Mouse (Mus musculus) monocyte, adult 2 months (primary cell): ENCODE measurements around the gene Tcn2.
A peak's percentile ranks its signal among the peaks of the same experiment; 100 is the strongest.

ENCODE experiments used
- DNase-seq, 2 experiments: peaks; one replicate each; pipeline ENCODE4 v3.0.0; 2022; ENCODE audit warnings: low spot score in 2 of 2, low read depth in 1 of 2

Gene Tcn2

GRCm38 (mm10) chr11:3895458-3895857 lies 36.5 kb downstream of the Tcn2 start:
- no peak for DNase-seq

DNA sequence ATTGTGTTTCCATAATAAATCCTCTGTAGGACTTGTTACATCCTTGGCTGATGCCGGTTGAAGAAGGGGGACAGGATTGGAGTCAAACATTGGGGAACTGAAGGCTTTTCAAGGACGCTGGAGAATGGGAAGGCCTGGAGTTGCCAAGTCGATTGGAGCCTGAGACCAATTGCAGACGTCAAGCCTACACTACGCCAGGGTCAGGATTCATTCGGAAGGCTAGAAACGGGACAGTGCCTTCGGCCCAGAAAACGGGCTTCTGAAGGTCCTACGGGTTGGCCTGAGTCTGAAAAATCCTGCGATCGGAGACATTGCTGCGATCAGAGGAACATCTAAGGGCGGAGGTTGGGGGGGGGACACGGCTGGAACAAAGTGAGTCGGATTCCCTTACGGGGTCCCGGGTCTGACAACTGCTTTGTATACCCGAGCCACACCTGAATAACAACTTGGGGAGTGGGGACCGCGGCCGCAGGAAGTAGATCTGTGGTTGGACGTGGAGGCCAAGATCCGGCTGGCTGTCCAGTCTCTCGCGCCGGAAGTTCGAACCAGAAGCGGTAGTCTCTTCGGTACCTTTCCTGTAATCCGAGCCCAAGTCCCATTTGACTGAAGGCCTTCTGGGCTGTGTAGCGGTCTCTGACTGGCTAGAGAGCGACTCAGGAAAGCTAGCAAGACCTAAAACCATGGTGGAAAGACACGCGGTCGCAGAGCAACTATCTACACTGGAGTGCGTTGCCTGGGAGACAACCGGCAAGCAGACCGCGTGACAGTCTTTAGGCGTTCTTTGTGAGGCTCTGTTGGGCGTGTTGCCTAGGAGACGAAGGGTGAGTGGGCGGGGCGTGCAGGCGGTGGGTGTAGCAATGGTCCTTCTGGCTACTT lies 37.3 kb downstream of the Tcn2 start, which contains the start of the genes 4921536K21Rik and Dusp18:
Gene 4921536K21Rik (minus strand): TSS at position 693 of the 876 bp plus-strand sequence.
Gene Dusp18 (plus strand): TSS at position 835 of the 876 bp plus-strand sequence.
- peak; percentile 86 to 92 for DNase-seq

GRCm38 (mm10) chr11:3893970-3894369 lies 38.0 kb downstream of the Tcn2 start:
- DNase-seq: no peak

GRCm38 (mm10) chr11:3887331-3887730 lies 44.6 kb downstream of the Tcn2 start:
- no peak for DNase-seq

DNA sequence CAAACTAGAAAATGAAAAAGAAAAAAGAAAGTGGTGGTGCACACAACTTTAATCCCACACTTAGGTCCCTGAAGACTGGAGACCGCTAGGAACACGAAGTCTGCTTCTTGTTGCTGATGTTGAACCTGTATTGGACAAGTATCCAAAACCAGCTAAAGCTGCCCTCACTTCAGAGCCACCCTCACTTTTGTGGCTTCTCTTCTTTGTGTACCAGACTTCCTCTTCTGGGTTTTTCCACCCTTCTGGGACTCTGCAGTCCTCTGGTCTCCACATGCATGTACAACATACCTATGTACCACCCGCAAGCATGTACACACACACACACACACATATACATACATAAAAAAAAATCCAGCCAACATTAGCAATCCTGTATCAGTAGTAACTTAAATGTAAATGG lies 48.2 kb downstream of the Tcn2 start:
- no peak for DNase-seq

DNA sequence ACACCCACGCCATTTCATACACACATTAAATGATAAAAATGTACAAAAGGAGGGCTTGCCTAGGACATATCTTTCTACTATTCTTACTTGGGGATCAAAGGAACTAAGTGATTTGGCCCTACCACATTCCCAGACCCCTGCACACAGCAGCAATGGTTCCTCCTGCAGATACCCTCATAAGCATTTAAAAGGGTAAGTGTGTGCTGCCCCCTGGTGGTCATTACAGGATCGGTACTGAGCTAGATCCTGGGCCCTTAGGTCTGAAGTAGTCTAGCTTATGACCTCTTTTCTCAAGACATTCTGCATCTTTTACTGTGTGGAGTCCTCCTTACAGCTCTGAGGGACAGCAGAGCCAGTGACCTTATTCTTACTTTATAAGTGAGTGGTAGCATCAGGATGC lies 52.1 kb downstream of the Tcn2 start:
- DNase-seq: peak in 1 of 2 experiments; percentile 48

DNA sequence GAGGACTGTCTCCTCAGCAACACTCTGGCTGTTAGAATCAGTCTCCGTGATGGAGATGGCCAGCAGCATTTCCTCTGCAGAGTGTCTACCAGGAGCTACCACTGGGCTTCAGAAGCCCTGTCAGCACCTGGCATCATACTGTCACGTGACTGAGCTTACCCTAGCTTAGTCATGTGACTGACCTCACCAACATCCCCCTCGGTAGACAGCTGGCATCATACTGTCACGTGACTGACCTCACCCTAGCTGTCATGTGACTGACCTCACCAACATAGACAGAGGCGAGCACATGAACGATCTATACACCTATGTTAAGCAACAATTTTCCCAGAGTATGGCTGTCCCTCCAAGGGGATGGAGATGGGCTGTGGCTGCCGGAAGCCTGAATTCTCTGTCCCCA lies 53.3 kb downstream of the Tcn2 start:
- DNase-seq: no peak

DNA sequence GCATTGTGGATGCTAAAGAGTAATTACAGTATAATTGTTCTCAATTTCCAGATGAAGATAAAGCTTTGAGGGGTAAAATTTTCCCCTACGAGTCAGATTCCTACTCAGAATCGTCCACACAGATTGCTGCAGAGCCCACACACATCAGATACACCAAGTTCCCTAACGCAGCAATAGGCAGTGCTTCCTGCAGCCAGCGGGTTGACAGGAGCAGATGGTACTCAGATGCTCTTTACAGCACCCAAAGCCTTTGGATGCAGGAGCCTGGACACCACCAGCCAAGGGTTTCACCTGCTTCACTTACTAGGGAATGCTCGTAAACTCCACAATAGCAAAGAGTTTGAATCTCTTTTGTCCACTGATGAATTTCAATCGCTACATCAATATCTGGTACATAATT lies 55.5 kb downstream of the Tcn2 start:
- DNase-seq: no peak
